Mouse (Mus musculus) neural tube, embryonic 15.5 days (tissue): ENCODE measurements around the gene Rp9. TPM values are rescaled to one million over a fixed set of nuclear protein-coding genes. Genes with fewer than 3 reads are reported as not detected.
A peak's percentile ranks its signal among the peaks of the same experiment; 100 is the strongest.

Experiments
- ATAC-seq: fragments of 200-750 bp; cut with Nextera tagmentation; 2 replicates; pipeline ENCODE4 v1.8.0; 2017; ENCODE audit warnings: mild to moderate bottlenecking, moderate TSS enrichment, moderate library complexity; ENCODE audit not compliant: low FRiP score
- H3K27ac ChIP-seq: fragments of 300-500 bp; sonication (generic); replicated peaks from 2 replicates; pipeline ENCODE4 v1.5.1; 2015; ENCODE audit warnings: mild to moderate bottlenecking, inconsistent platforms
- H3K27me3 ChIP-seq: fragments of 300-500 bp; sonication (generic); replicated peaks from 2 replicates; pipeline ENCODE4 v1.6.1; 2015; ENCODE audit warnings: inconsistent platforms
- H3K36me3 ChIP-seq: fragments of 300-500 bp; sonication (generic); 2 replicates; pipeline ENCODE4 v1.6.1; 2015; ENCODE audit warnings: inconsistent platforms
- H3K4me1 ChIP-seq: fragments of 300-500 bp; sonication (generic); 2 replicates; pipeline ENCODE4 v1.6.1; 2015; ENCODE audit warnings: inconsistent platforms
- H3K4me2 ChIP-seq: fragments of 300-500 bp; sonication (generic); 2 replicates; pipeline ENCODE4 v1.6.1; 2015; ENCODE audit warnings: inconsistent platforms, mild to moderate bottlenecking, moderate library complexity
- H3K4me3 ChIP-seq: fragments of 300-500 bp; sonication (generic); replicated peaks from 2 replicates; pipeline ENCODE4 v1.5.1; 2015; ENCODE audit warnings: mild to moderate bottlenecking, inconsistent platforms
- H3K9ac ChIP-seq: fragments of 300-500 bp; sonication (generic); replicated peaks from 2 replicates; pipeline ENCODE4 v1.6.1; 2015; ENCODE audit warnings: mild to moderate bottlenecking, inconsistent platforms
- H3K9me3 ChIP-seq: fragments of 300-500 bp; sonication (generic); replicated peaks from 2 replicates; pipeline ENCODE4 v1.6.1; 2016; ENCODE audit warnings: inconsistent platforms
- WGBS: fragments of 180-500 bp; shearing (Covaris S2); methylation state at CpG from one replicate; pipeline ENCODE4 v1.1.7; 2015; ENCODE audit warnings: mixed read lengths; 5-methylcytosine and 5-hydroxymethylcytosine counted together
- polyA plus RNA-seq: library from polyadenylated mRNA; unstranded; fragments of >200 nt; fragmentation: Nextera tagmentation; extraction: Ambion mirVana; gene quantifications from 2 replicates; pipeline ENCODE4 v1.2.1, GENCODE M21; 2015

Rp9 gene
- 72.1 and 78.8 TPM in 2 replicates for polyA plus RNA-seq

DNA sequence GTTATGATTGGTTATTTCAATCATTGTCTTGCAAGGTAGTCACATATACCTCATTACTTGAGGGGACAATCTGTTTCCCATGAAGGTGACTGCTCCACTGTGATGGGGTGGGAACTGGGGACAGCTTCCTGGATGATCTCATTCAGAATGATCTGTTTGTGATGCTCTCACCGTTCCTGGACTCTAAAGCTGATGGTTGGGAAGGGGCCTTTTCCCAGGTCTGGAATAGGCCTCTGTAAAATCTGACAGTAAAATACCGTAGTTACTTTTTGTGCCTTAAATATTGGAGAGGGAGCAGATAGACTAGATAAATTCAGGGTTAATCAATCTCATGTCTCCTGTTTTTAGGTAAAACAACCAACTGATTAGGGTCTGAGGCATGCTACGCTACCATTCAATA is at the start of gene Rp9:
Rp9 (minus strand) TSS at position 101 of the 400 bp plus-strand sequence.
- Histone ChIP-seq H3K27ac (peak within 1 kb of the TSS; percentile 93), H3K27me3 (no peaks in the 10 kb centered on the region), H3K36me3 (peaks cover 9% of the 10 kb centered on the region; the same call in 1 of the 2 replicates), H3K9ac (no peak within 1 kb of the TSS), H3K4me3 (peak within 1 kb of the TSS; percentile 61), H3K4me1 (peaks cover 12% of the 10 kb centered on the region), H3K4me2 (peak within 1 kb of the TSS; percentile 61), H3K9me3 (no peaks in the 10 kb centered on the region)
- ATAC-seq = no peak
- 90% methylated on average over 3 of the region's 3 CpGs for whole genome bisulfite sequencing

DNA sequence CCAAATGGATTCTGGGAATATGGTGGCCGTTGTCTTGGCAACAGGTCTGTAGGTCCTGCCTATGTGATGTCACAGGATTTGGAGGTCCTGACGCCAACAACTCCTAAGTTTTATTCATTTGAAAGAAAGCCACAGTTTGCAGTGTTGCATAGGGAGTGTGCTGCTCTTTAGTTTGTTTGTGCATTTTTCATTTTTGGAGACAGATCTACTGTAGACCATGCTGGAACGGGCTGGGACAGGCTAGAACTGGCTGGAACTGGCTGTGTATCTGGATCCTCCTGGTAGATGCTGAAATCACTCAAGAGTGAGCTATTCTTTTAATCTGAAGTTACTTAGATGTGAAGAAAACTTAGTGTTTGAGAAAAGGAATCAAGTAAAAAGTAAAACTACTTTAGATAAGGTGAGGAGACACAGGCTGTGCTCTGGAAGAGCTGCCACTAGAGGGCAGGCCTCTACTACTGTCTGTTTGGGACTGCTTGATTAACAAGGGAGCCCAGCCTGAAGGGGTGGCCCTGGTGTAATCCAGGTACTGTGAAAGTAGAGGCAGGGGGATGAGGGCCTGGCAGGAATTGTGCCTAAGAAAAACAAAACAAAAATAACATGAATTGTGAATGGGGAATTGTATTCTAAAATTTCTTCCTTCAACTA is 49.0 kb upstream of the Rp9 start:
- Histone ChIP-seq H3K4me1 (no peaks in the 10 kb centered on the region), H3K27ac (no peak overlapping the region), H3K4me2 (no peak overlapping the region), H3K9ac (no peak overlapping the region), H3K4me3 (no peak overlapping the region), H3K9me3 (no peaks in the 10 kb centered on the region), H3K36me3 (no peaks in the 10 kb centered on the region; the same call in 1 of the 2 replicates), H3K27me3 (no peaks in the 10 kb centered on the region)
- WGBS = 93% methylated on average over 3 of the region's 3 CpGs
- ATAC-seq = peak; percentile 79; the same call in 1 of the 2 replicates

DNA sequence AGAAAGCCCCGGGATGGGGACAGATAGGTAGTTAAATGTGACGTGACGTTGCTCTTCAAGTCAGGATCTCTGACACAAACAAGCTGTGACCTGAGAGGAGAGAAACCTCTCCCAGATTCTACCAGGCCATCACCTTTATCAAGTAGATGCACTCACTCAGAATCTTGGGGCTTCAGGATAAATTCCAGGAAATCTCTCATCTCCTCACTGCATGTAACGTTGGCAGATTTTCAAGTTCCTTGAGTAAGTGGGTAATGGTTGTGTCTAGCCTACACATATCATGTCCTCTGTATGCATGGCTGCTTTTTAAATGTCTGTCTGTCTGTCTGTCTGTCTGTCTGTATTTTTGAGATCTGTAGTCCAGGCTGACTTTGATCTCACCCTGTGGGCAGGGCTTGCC is 45.5 kb upstream of the Rp9 start:
- no peaks in the 10 kb centered on the region; the same call in 1 of the 2 replicates for H3K36me3 ChIP-seq
- H3K9ac ChIP-seq = no peak overlapping the region
- H3K27ac ChIP-seq = no peak overlapping the region
- H3K27me3 ChIP-seq = no peaks in the 10 kb centered on the region
- no peak for ATAC-seq
- no peak overlapping the region for H3K4me2 ChIP-seq
- H3K4me3 ChIP-seq = no peak overlapping the region
- 96% methylated on average over 4 of the region's 4 CpGs for WGBS
- H3K4me1 ChIP-seq = no peaks in the 10 kb centered on the region
- no peaks in the 10 kb centered on the region for H3K9me3 ChIP-seq

DNA sequence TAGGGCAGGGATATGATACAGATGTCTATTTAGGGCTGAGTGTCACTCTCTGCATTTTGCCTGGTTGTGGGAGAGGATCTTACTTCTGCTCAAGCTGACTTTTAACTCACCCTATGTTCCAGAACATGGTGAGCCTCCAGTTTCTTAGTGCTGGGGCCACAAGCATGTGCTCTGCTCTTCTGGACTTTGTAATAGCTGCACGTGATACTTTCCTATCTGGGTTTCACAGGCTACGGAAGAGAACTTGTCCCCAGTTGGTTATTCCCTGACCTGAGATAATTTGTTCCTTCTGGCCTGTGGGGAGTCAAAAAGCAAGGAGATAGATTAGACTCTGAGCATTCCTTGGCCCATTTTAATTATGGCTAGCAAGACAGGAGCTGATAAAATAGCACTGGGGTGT is 36.0 kb upstream of the Rp9 start:
- Histone ChIP-seq H3K9me3 (no peaks in the 10 kb centered on the region), H3K9ac (no peak overlapping the region), H3K27ac (no peak overlapping the region), H3K27me3 (no peaks in the 10 kb centered on the region), H3K4me1 (no peaks in the 10 kb centered on the region), H3K4me3 (no peak overlapping the region), H3K4me2 (no peak overlapping the region), H3K36me3 (no peaks in the 10 kb centered on the region)
- WGBS = 100% methylated on average over 2 of the region's 2 CpGs
- no peak for ATAC-seq

DNA sequence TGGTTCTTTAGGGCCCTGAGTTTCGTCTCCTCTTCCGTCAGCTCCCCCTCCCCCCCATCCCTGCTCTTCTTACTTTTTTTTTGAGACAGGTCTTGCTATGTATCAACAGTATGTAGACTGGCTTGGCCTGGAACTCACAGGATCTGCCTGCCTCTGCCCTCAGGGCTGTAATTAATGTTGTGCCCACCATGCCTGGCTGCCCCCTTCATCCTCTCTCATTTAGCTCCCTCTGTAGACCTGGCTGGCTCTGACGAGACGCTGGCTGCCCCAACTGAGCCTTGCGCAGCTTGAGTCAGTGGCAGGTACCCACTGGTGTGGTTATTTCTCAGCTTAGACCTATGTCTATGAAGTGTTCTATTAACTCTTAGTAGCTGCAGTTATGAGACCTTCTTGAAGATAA is 34.0 kb upstream of the Rp9 start:
- no peaks in the 10 kb centered on the region for H3K4me1 ChIP-seq
- H3K27ac ChIP-seq = no peak overlapping the region
- WGBS = 83% methylated on average over 5 of the region's 5 CpGs
- no peak overlapping the region for H3K4me3 ChIP-seq
- no peak for ATAC-seq
- no peak overlapping the region for H3K4me2 ChIP-seq
- no peaks in the 10 kb centered on the region for H3K9me3 ChIP-seq
- H3K27me3 ChIP-seq = no peaks in the 10 kb centered on the region
- H3K36me3 ChIP-seq = 0 out of 2 replicates have a peak, but pooled peaks cover 3% of the 10 kb centered on the region
- H3K9ac ChIP-seq = no peak overlapping the region

- H3K9ac ChIP-seq = no peak overlapping the region
- ATAC-seq = no peak
- no peak overlapping the region for H3K27ac ChIP-seq
These were observed 33.4 kb upstream of the Rp9 start for GRCm38 (mm10) chr9:22502972-22503371.

GRCm38 (mm10) chr9:22497021-22497767 is 27.7 kb upstream of the Rp9 start:
- H3K4me1 ChIP-seq = no peaks in the 10 kb centered on the region
- ATAC-seq = no peak
- WGBS = 88% methylated on average over 6 of the region's 6 CpGs

More at GRCm38 (mm10) chr9:22502972-22503371, 33.4 kb upstream of the Rp9 start:
- 65% methylated on average over 2 of the region's 2 CpGs for WGBS
- Histone ChIP-seq H3K36me3 (0 out of 2 replicates have a peak, but pooled peaks cover 3% of the 10 kb centered on the region), H3K4me1 (no peaks in the 10 kb centered on the region), H3K27me3 (no peaks in the 10 kb centered on the region), H3K4me2 (no peak overlapping the region), H3K9me3 (no peaks in the 10 kb centered on the region), H3K4me3 (no peak overlapping the region)

GRCm38 (mm10) chr9:22495133-22495532 is 25.6 kb upstream of the Rp9 start:
- H3K27me3 ChIP-seq = no peaks in the 10 kb centered on the region
- H3K4me2 ChIP-seq = no peak overlapping the region
- 87% methylated on average over 2 of the region's 2 CpGs for WGBS

More at GRCm38 (mm10) chr9:22497021-22497767, 27.7 kb upstream of the Rp9 start:
- Histone ChIP-seq H3K27ac (no peak overlapping the region), H3K36me3 (0 out of 2 replicates have a peak, but pooled peaks cover 3% of the 10 kb centered on the region), H3K4me3 (no peak overlapping the region), H3K4me2 (no peak overlapping the region), H3K9me3 (no peaks in the 10 kb centered on the region), H3K9ac (no peak overlapping the region), H3K27me3 (no peaks in the 10 kb centered on the region)

GRCm38 (mm10) chr9:22494203-22494807 is 24.8 kb upstream of the Rp9 start:
- Histone ChIP-seq H3K4me1 (no peaks in the 10 kb centered on the region), H3K9ac (no peak overlapping the region), H3K36me3 (0 out of 2 replicates have a peak, but pooled peaks cover under 1% of the 10 kb centered on the region), H3K4me3 (no peak overlapping the region), H3K27ac (no peak overlapping the region), H3K27me3 (no peaks in the 10 kb centered on the region), H3K4me2 (no peak overlapping the region), H3K9me3 (no peaks in the 10 kb centered on the region)
- no peak for ATAC-seq
- WGBS = 88% methylated on average over 9 of the region's 9 CpGs

More at GRCm38 (mm10) chr9:22495133-22495532, 25.6 kb upstream of the Rp9 start:
- Histone ChIP-seq H3K9me3 (no peaks in the 10 kb centered on the region), H3K9ac (no peak overlapping the region), H3K27ac (no peak overlapping the region), H3K4me3 (no peak overlapping the region), H3K36me3 (0 out of 2 replicates have a peak, but pooled peaks cover 3% of the 10 kb centered on the region), H3K4me1 (no peaks in the 10 kb centered on the region)
- no peak for ATAC-seq

DNA sequence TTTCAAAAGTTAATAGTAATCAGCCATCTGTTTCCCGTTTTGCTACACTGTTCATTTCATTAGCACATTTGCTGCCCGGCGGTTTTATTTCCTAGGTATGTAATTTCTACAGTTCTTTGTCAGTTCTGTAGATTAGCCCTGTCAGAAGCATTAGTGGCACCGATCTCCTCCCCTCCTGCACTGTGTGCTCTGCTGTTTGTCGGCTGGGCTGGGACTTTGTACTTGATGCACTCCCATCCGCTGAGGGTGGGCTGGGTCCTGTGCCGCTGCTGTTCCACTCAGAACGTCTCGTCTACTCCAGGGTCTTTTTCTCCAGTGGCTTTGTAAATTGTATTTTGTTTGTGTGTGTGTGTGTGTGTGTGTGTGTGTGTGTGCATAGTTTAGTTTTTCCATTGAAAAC is 19.4 kb upstream of the Rp9 start:
- ATAC-seq = no peak
- no peaks in the 10 kb centered on the region for H3K36me3 ChIP-seq
- no peaks in the 10 kb centered on the region for H3K4me1 ChIP-seq
- H3K4me2 ChIP-seq = no peak overlapping the region
- no peak overlapping the region for H3K9ac ChIP-seq
- no peak overlapping the region for H3K4me3 ChIP-seq
- no peaks in the 10 kb centered on the region for H3K27me3 ChIP-seq
- WGBS = 70% methylated on average over 9 of the region's 9 CpGs
- H3K27ac ChIP-seq = no peak overlapping the region
- no peaks in the 10 kb centered on the region for H3K9me3 ChIP-seq

GRCm38 (mm10) chr9:22486211-22486610 is 16.7 kb upstream of the Rp9 start:
- H3K4me3 ChIP-seq = no peak overlapping the region
- H3K4me2 ChIP-seq = no peak overlapping the region
- H3K36me3 ChIP-seq = no peaks in the 10 kb centered on the region
- no peaks in the 10 kb centered on the region for H3K4me1 ChIP-seq
- H3K27ac ChIP-seq = no peak overlapping the region
- no peak for ATAC-seq
- WGBS = 92% methylated on average over 7 of the region's 7 CpGs
- no peaks in the 10 kb centered on the region for H3K9me3 ChIP-seq
- H3K9ac ChIP-seq = no peak overlapping the region
- H3K27me3 ChIP-seq = no peaks in the 10 kb centered on the region
